Mouse (Mus musculus) forebrain, embryonic 15.5 days (tissue): ENCODE measurements around the gene Phf12. TPM values are rescaled to one million over a fixed set of nuclear protein-coding genes. Genes with fewer than 3 reads are reported as not detected.

Experiments
- ATAC-seq: fragments of 200-750 bp; cut with Nextera tagmentation; replicated peaks from 2 replicates; pipeline ENCODE4 v1.8.0; 2017; ENCODE audit warnings: mild to moderate bottlenecking, moderate TSS enrichment, moderate library complexity
- H3K27ac ChIP-seq: fragments of 300-500 bp; sonication (generic); replicated peaks from 2 replicates; pipeline ENCODE4 v1.5.1; 2015; ENCODE audit warnings: mild to moderate bottlenecking, inconsistent platforms
- H3K27me3 ChIP-seq: fragments of 300-500 bp; sonication (generic); 2 replicates; pipeline ENCODE4 v1.6.1; 2015; ENCODE audit warnings: inconsistent platforms
- H3K36me3 ChIP-seq: fragments of 300-500 bp; sonication (generic); 2 replicates; pipeline ENCODE4 v1.6.1; 2015; ENCODE audit warnings: mild to moderate bottlenecking, inconsistent platforms
- H3K4me1 ChIP-seq: fragments of 300-500 bp; sonication (generic); 2 replicates; pipeline ENCODE4 v1.6.1; 2015; ENCODE audit warnings: inconsistent platforms
- H3K4me2 ChIP-seq: fragments of 300-500 bp; sonication (generic); replicated peaks from 2 replicates; pipeline ENCODE4 v1.6.1; 2015; ENCODE audit warnings: mild to moderate bottlenecking, inconsistent platforms
- H3K4me3 ChIP-seq: fragments of 300-500 bp; sonication (generic); 2 replicates; pipeline ENCODE4 v1.5.1; 2015; ENCODE audit warnings: mild to moderate bottlenecking, inconsistent platforms
- H3K9ac ChIP-seq: fragments of 300-500 bp; sonication (generic); replicated peaks from 2 replicates; pipeline ENCODE4 v1.6.1; 2015; ENCODE audit warnings: mild to moderate bottlenecking, inconsistent platforms
- H3K9me3 ChIP-seq: fragments of 300-500 bp; sonication (generic); 2 replicates; pipeline ENCODE4 v1.6.1; 2016; ENCODE audit warnings: inconsistent platforms
- WGBS: fragments of 180-500 bp; shearing (Covaris S2); methylation state at CpG from one replicate; pipeline ENCODE4 v1.1.7; 2015; ENCODE audit warnings: mixed read lengths; 5-methylcytosine and 5-hydroxymethylcytosine counted together
- polyA plus RNA-seq: library from polyadenylated mRNA; unstranded; fragments of >200 nt; fragmentation: Nextera tagmentation; extraction: Ambion mirVana; gene quantifications from 2 replicates; pipeline ENCODE4 v1.2.1, GENCODE M21; 2015

Gene Phf12
- 22.5 and 26.0 TPM in 2 replicates for polyA plus RNA-seq

DNA sequence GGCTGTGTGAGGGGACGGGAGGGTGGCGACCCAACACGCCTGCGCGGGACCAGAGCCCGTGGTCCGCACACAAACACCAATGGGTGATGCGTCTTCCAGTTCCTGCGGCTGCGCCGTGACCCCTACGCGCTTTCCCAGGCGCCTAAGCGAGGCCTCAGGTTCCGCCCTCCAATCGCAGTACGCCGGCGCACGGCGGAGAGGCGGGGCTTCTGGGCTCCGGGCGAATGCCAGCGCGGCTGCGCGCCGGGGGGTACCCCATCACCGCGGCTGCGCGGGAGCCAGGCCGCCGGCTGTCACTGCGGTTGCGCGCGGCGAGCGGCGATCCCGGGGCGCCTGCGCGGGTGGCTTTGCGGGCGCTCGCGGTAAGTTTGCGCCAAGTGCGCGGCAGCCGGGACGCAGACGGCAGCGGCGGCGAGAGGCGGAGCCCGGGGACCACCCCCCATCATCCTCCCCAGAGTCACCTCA lies at the start of gene Phf12:
Gene Phf12, plus strand, starts transcription at position 314 of the 465 bp plus-strand sequence.
- Histone ChIP-seq H3K9me3 (no peaks in the 10 kb centered on the region), H3K9ac (peak within 1 kb of the TSS; percentile 85), H3K27me3 (no peaks in the 10 kb centered on the region), H3K4me3 (peak within 1 kb of the TSS; percentile 83), H3K4me2 (peak within 1 kb of the TSS; percentile 83), H3K27ac (peak within 1 kb of the TSS; percentile 99), H3K4me1 (peaks cover 26% of the 10 kb centered on the region), H3K36me3 (peaks cover 23% of the 10 kb centered on the region)
- under 1% methylated on average over 59 of the region's 62 CpGs for WGBS
- peak; percentile 88 for ATAC-seq

DNA sequence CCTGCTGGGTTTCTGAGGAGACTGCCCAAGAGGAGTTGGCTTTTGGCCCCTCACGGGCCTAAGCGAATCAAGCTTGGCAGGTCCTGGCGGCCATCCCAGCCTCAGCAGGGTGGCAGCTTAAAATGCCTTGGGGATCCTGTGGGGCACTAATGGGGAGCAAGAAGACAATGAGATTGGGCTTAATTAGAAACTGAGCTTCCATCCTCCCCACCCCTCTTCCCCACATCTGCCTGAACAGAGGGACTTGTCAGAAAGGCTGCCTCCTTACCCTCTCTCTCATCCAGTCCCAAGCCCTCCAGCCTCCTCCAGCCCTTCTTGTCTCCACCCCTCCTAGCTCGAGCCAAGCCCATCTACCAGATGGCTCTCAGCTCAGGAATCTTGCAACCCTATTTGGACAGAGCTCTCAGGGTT lies 48.4 kb upstream of the Phf12 start:
- peak; percentile 44 for ATAC-seq
- WGBS = under 1% methylated on average over 4 of the region's 4 CpGs
- Histone ChIP-seq H3K4me2 (peak overlapping the region; percentile 58), H3K27me3 (no peaks in the 10 kb centered on the region), H3K9ac (peak overlapping the region; percentile 96), H3K4me3 (peak overlapping the region; percentile 88), H3K4me1 (peaks cover 89% of the 10 kb centered on the region), H3K9me3 (no peaks in the 10 kb centered on the region), H3K36me3 (no peaks in the 10 kb centered on the region), H3K27ac (peak overlapping the region; percentile 93)

DNA sequence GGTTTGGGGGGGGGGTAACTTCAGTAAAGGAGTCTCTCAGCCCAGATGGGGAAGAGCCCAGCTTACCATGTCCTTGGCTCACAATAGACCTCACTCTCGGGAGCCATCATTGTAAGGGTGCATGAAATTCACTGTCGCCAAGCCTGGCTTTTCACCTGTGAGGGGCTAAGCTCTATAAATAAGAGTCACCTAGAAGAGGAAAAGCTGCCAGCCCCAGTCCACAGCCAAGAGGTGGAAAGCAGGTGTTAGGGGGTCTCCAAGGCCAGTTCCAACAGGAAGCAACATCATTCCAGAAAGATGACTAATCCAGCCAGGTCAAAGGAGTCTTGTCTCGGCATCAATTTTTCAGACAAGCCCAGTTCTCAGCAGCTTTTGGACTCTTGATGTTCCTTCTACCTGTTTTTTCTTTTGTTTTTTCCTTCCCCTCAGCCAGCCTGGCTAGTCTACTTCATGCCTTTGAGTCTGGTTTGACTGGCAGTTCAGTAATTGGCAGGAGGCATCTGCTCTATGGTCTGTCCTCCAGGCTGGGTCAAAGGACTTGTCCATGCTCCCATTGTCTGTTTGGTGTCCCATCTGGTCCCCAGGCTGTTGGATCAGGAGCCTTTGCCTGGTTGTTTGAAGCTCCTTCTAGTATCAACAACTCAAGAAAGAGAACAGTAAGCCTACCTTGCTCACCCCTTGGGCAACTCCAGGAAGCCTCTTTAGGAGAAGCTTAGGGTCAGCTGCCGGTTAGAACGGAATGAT lies 47.8 kb upstream of the Phf12 start:
- WGBS = 32% methylated on average over 5 of the region's 5 CpGs
- H3K9me3 ChIP-seq = no peaks in the 10 kb centered on the region
- peak overlapping the region; percentile 58 for H3K4me2 ChIP-seq
- 0 out of 2 replicates have a peak, but pooled peaks have one; percentile 1 for ATAC-seq
- H3K27ac ChIP-seq = peak overlapping the region; percentile 93
- no peaks in the 10 kb centered on the region for H3K36me3 ChIP-seq
- H3K9ac ChIP-seq = peak overlapping the region; percentile 96
- peaks cover 88% of the 10 kb centered on the region for H3K4me1 ChIP-seq
- no peaks in the 10 kb centered on the region for H3K27me3 ChIP-seq
- peak overlapping the region; percentile 88 for H3K4me3 ChIP-seq

- WGBS = 7% methylated on average over 8 of the region's 8 CpGs
- H3K36me3 ChIP-seq = no peaks in the 10 kb centered on the region
- H3K27me3 ChIP-seq = no peaks in the 10 kb centered on the region
- H3K9me3 ChIP-seq = no peaks in the 10 kb centered on the region
- H3K4me3 ChIP-seq = peak overlapping the region; percentile 16
- no peak for ATAC-seq
- H3K4me2 ChIP-seq = peak overlapping the region; percentile 37
- peak overlapping the region; percentile 71 for H3K27ac ChIP-seq
- peaks cover 88% of the 10 kb centered on the region for H3K4me1 ChIP-seq
- H3K9ac ChIP-seq = peak overlapping the region; percentile 32
Measured at GRCm38 (mm10) chr11:77936846-77937245, 45.7 kb upstream of the Phf12 start.

DNA sequence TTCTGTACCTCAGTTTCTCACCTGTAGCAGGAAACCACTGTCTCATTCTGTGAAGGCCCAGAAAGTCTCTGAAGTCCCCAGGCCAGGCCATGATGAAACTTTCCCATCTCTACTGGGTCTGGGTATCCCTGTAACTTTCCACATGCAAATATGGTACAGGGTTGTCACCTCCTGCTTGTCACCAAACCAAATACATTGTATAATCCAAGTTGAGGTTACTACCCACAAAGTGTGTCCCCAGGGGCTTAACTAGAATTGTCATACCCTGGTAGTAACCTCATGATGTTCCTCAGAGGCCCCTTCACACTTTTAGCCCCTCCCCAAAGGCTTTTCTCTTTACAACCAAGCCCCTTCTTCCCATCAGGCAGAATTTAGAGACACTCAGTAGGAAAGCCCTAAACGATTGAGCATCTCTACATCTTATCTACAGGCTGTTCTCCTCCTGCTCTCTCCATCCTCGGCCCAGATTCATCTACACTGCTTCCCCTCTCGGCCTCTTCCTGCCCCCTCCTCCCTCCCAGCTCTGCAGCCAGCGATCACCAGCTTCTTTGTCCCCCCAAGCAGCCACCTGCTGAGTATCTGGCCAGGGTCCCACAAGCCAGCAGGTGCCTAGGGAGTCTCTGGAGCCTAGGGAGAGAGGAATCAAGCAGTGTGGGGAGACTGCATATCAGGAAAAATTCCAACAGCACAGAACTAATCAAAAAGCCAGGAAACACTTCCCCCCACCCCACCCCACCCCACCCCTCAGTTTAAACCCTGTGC lies 44.7 kb upstream of the Phf12 start:
- peaks cover 88% of the 10 kb centered on the region for H3K4me1 ChIP-seq
- H3K27ac ChIP-seq = peak overlapping the region; percentile 53; the same call in 1 of the 2 replicates
- 0 out of 2 replicates have a peak overlapping the region, but pooled peaks have one; percentile 7 for H3K4me2 ChIP-seq
- no peak for ATAC-seq
- no peak overlapping the region for H3K9ac ChIP-seq
- H3K9me3 ChIP-seq = no peaks in the 10 kb centered on the region
- 7% methylated on average over 4 of the region's 4 CpGs for WGBS
- H3K4me3 ChIP-seq = no peak overlapping the region
- no peaks in the 10 kb centered on the region for H3K36me3 ChIP-seq
- no peaks in the 10 kb centered on the region for H3K27me3 ChIP-seq

DNA sequence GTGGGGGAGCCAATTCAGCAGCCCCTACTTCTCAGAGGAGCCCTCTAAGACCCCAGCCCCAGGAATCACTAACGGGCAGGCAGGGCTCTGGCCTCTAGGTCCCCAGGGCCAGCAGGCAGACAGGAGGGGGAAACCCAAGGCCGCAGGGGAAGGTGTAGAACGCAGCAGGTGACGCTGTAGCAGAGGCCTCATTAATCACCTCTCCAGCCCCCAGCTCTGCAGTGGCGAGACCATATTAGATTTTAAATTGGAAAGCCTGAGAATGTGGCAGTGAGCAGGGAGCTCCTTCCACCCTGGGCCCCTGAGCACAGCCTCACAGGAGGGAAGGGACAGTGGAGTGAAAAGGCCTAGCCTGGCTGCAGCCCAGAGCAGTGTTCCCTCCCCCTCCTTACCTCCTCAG lies 40.3 kb upstream of the Phf12 start:
- no peaks in the 10 kb centered on the region for H3K9me3 ChIP-seq
- peak overlapping the region; percentile 62 for H3K27ac ChIP-seq
- no peak overlapping the region for H3K4me3 ChIP-seq
- no peaks in the 10 kb centered on the region for H3K36me3 ChIP-seq
- 16% methylated on average over 5 of the region's 5 CpGs for WGBS
- H3K27me3 ChIP-seq = no peaks in the 10 kb centered on the region
- H3K9ac ChIP-seq = no peak overlapping the region
- no peak overlapping the region for H3K4me2 ChIP-seq
- H3K4me1 ChIP-seq = peaks cover 73% of the 10 kb centered on the region
- peak; percentile 51 for ATAC-seq

DNA sequence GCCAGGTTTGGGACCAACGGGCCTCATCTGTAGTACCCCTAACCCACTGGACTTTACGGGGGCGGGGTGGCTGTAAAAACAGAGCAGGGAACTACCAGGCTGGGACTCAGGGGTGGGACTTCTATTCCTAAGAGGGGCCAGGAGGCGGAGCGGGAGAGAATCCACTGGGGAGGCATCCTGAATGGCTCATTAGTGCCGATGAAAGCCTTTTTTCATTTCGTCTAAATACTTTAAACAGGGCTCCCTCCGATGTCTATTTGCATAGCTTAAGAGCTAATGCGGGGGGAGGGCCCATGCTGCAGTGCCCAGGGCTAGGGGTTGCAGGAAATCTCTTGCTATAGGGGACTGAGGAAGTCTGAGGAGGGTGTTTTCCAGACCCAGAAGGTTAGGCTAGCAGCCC lies 34.7 kb upstream of the Phf12 start:
- H3K27me3 ChIP-seq = no peaks in the 10 kb centered on the region
- peak overlapping the region; percentile 26 for H3K4me2 ChIP-seq
- H3K9me3 ChIP-seq = no peaks in the 10 kb centered on the region
- H3K9ac ChIP-seq = 0 out of 2 replicates have a peak overlapping the region, but pooled peaks have one; percentile 29
- H3K36me3 ChIP-seq = no peaks in the 10 kb centered on the region
- no peak overlapping the region; the same call in 1 of the 2 replicates for H3K4me3 ChIP-seq
- H3K4me1 ChIP-seq = peaks cover 74% of the 10 kb centered on the region
- WGBS = under 1% methylated on average over 9 of the region's 9 CpGs
- ATAC-seq = peak; percentile 83
- peak overlapping the region; percentile 76 for H3K27ac ChIP-seq

DNA sequence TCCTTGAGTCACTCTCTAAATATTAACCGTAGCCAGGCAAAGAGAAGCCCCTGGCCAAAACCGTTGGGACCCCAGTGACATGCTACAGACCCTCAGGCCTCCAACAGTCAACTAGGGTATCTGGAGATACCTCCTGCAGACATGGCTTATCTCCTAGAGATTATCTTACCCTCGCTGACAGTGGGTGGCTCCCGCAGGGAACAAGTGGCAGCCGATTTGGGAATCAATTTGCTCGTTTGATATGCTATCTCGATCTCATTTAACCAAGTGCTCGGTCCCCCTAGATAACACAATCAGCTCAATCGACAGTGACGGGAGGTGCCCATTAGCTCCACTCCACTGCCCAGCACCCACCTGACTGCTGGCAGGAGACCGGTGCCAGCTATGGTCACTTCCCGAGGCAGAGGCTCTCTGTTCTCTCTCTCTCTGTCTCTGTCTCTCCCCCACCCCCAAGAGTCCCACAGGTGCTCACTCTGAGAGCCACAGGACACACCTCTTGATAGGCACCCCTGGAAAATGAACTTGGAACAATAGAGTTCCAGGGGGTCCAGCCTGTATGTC lies 32.3 kb upstream of the Phf12 start:
- 31% methylated on average over 12 of the region's 12 CpGs for WGBS
- H3K4me2 ChIP-seq = no peak overlapping the region
- H3K4me1 ChIP-seq = peaks cover 68% of the 10 kb centered on the region
- H3K36me3 ChIP-seq = peaks cover 20% of the 10 kb centered on the region
- no peaks in the 10 kb centered on the region for H3K27me3 ChIP-seq
- H3K4me3 ChIP-seq = no peak overlapping the region
- ATAC-seq = no peak
- H3K9ac ChIP-seq = no peak overlapping the region
- peak overlapping the region; percentile 88 for H3K27ac ChIP-seq
- H3K9me3 ChIP-seq = no peaks in the 10 kb centered on the region

GRCm38 (mm10) chr11:77950797-77951228 lies 31.7 kb upstream of the Phf12 start:
- Histone ChIP-seq H3K9ac (no peak overlapping the region), H3K4me1 (peaks cover 69% of the 10 kb centered on the region), H3K27me3 (no peaks in the 10 kb centered on the region), H3K36me3 (peaks cover 20% of the 10 kb centered on the region), H3K4me2 (no peak overlapping the region; the same call in 1 of the 2 replicates), H3K9me3 (no peaks in the 10 kb centered on the region), H3K4me3 (no peak overlapping the region), H3K27ac (peak overlapping the region; percentile 88)
- 46% methylated on average over 5 of the region's 5 CpGs for WGBS
- ATAC-seq = peak; percentile 83

DNA sequence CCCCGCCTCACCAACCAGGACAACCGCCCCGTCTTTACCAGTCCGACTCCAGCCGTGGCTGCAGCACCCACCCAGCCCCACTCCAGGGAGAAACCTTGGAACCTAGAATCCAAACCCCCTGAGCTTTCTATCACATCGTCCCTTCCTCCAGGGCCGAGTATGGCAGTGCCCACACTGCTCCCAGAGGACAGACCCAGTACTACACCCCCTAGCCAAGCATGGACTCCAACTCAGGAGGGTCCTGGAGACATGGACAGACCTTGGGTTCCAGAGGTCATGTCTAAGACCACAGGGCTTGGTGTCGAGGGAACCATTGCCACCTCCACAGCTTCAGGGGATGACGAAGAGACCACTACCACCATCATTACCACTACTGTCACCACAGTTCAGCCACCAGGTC lies 28.9 kb upstream of the Phf12 start:
- WGBS = 59% methylated on average over 9 of the region's 9 CpGs
- H3K9ac ChIP-seq = no peak overlapping the region
- peaks cover 70% of the 10 kb centered on the region for H3K4me1 ChIP-seq
- no peak for ATAC-seq
- no peak overlapping the region for H3K4me3 ChIP-seq
- no peak overlapping the region for H3K27ac ChIP-seq
- H3K36me3 ChIP-seq = peaks cover 20% of the 10 kb centered on the region
- H3K27me3 ChIP-seq = no peaks in the 10 kb centered on the region
- no peaks in the 10 kb centered on the region for H3K9me3 ChIP-seq
- H3K4me2 ChIP-seq = no peak overlapping the region

DNA sequence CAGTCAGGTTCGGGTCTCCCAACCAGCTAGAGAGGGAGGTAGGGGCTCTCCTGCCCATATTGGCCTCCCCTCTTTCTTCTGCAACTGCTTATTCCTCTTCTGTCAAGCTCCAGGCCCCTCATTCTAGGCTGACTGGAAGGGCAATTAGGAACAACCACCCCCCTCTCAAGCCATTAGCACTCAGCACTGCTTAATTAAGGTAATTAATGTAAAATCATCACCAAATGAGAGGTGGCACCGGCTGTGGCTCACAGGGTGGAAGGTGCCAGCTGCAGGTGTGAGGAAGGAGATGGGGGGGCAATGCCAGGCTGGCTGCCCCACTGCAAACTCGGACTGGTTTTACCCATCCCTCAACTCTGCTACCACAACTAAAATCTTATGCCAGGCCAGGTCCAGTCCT lies 26.1 kb upstream of the Phf12 start:
- Histone ChIP-seq H3K9me3 (no peaks in the 10 kb centered on the region), H3K9ac (peak overlapping the region; percentile 6; the same call in 1 of the 2 replicates), H3K4me2 (no peak overlapping the region), H3K4me1 (peaks cover 71% of the 10 kb centered on the region), H3K4me3 (no peak overlapping the region), H3K27me3 (no peaks in the 10 kb centered on the region), H3K36me3 (peaks cover 20% of the 10 kb centered on the region), H3K27ac (peak overlapping the region; percentile 65)
- ATAC-seq = peak; percentile 36
- WGBS = 14% methylated on average over 3 of the region's 3 CpGs
